Mouse (Mus musculus) adipocyte (in vitro differentiated cells): ENCODE results near the gene Parp4.

Experiments used
- DNase-seq: peaks from one replicate; pipeline ENCODE4 v3.0.0-alpha.2; 2016; ENCODE audit warnings: low spot score

Parp4 gene

DNA sequence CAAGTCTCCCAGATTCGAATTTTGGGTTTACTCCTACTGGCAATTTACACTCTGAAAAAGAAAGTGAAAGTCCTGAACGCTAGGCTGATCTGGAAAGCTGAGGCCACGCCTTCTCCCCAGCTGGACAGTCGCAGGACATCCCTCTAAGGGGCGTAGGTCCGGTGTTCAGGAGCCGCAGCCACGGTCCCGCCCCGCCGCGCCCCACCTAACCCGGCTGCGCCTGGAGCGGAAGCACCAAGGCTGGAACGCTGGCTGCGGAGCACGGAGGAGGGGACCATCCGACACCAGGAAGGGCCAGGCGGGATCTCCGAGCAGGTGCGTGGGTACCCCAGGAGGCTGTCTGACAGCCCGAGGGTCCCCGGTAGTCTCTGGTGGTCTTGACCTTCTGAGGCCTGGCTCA lies at the start of gene Parp4, which contains the start of gene Cenpj:
Parp4 (plus strand) TSS at position 204 of the 400 bp plus-strand sequence.
Cenpj (minus strand) TSS at position 10 of the 400 bp plus-strand sequence.
- DNase-seq: peak; percentile 82

- DNase-seq: no peak
Observed at GRCm38 (mm10) chr14:56530788-56531187, 44.6 kb upstream of the Parp4 start.

DNA sequence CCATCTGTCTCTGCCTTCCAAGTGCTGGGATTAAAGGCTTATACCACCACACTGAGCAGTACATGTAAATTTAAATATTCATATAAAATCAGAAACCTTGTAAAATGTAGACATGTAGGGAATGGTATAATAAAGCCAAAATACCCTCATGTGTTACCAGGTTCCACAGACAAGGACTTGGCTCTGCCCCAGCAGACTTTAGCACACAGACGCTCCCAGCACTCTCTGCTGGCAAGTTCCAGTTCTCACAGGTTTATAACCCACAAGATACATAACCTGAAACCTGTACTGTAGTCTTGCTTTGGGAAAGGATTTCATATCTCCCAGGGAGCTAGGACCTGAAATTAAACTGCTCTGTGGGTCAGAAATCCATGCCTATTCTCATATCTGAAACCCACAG lies 30.5 kb upstream of the Parp4 start:
- DNase-seq: no peak

DNA sequence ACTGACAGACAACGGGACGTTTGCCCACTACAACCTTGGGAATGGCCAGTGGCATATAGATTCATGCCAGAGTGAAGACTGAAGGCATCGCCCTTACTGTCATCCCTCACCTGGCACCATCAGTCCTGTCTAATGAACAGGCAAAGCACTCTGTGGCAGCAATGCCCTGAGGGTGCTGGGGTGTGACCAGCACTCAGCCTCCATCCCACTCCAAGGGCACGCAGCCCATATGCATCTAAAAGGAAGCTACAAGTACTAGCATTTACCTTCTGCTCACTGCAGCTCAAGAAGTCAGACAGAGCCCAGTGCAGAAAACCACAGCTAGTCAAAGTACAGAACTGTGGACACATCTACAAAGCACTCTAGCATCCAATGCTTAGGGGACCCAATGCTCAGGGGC lies 29.9 kb upstream of the Parp4 start:
- DNase-seq: no peak

- DNase-seq: no peak
Observed at GRCm38 (mm10) chr14:56550960-56551359, 24.5 kb upstream of the Parp4 start.

DNA sequence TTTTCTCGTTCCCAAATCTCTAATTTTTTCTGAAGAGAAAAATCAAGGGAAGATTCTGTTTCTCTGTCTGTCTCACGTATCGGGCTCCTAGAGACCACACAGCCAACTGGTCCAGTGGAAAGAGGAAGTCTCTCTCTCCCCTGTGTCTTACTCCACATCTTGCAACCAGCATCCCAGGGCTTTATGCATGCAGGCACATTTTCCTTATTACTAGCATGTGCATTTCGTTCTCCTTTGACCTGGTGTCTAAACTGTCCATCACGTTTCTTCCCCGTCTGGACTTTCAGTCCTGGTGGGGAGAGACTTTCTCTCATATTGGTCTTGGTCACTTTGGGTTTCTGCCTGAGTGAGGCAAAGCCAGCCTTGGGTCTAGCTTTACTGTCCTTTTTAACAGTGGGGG lies 22.5 kb upstream of the Parp4 start:
- no peak for DNase-seq

GRCm38 (mm10) chr14:56553331-56553730 lies 22.1 kb upstream of the Parp4 start:
- DNase-seq: no peak

- DNase-seq: no peak
Observed at GRCm38 (mm10) chr14:56554716-56555115, 20.7 kb upstream of the Parp4 start.

DNA sequence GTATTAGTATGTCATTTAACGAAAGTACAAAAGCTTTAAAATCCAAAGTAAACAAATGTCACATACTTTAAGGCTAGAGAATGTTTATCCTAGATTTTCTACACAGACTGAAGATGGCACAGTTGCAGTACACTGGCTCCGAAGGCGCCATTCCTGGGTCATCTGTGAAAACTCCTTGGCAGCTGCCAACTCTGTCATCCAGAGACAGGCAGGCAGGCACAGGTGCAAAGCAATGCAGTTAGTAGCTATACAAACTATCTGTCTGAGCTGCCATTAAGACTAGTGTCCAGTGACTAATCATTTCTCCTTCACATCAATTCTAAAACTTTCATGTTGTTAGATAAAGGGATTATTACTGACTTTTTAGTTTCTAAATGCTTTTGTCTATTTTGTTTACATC lies 16.3 kb upstream of the Parp4 start:
- no peak for DNase-seq

GRCm38 (mm10) chr14:56567476-56567875 lies 7.9 kb upstream of the Parp4 start:
- DNase-seq: no peak

GRCm38 (mm10) chr14:56569041-56569440 lies 6.4 kb upstream of the Parp4 start:
- DNase-seq: no peak

- DNase-seq: peak; percentile 89
Observed at GRCm38 (mm10) chr14:56571310-56572093, 3.9 kb upstream of the Parp4 start.

DNA sequence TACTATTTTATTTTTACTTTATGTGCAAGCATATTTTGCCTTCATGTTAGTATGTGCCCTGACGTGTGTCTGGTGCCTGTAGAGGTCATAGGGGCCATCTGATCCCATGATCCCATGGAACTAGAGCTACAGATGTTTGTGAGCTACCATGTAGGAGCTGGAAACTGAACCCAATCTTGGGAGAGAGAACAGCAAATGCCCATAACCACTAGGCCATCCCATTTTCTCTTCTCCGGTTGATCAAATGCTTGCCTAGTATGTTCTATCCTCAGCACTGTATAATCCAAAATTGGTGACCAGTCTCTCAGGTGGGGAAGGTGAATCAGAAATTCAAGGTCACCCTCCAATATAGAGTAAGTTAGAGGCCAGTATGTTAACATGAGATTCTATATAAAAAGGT lies 2.9 kb upstream of the Parp4 start:
- no peak for DNase-seq

DNA sequence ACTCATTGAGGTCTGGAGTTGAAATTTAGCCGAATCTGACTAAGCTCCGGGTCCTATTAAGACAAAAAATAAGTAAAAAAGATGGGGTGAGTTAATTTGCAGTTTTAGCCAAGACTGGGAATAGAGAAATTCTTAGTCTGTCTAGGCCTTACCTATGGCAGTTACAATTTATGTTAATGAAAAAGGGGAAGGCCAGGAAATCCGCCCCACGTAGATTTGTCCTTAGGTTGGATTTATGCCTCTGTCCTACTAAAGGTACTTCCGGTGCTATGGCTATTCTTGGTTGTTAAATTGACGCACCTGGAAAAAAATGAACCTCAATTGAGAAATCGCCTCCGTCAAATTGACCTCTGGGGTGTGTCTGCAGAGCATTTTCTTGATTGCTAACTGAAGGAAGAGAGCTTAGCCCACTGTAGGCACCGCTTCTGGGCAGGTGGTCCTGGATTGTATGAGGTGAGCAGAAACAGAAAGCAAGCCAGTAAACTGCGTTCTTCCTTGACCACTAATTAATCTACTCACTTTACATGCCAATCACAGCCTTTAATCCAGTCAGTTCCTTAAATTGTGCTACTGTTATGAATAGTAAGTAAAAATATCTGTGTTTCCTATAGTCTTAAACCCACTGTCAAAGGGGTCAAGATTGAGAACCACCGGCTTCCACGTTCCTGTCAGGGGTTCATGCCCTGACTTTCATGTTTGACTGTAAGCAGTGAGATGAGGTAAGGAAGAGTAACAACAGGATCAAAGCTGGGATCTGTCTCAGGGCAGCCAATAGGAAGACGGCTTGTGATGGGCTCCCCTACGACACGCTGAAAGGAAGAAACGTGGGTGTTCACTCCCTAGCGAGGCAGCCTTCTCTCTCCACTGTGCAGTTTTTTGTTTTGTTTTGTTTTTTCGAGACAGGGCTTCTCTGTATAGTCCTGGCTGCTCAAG lies 816 bp downstream of the Parp4 start:
- DNase-seq: no peak

- no peak for DNase-seq
Observed at GRCm38 (mm10) chr14:56579011-56579410, 3.6 kb downstream of the Parp4 start.

DNA sequence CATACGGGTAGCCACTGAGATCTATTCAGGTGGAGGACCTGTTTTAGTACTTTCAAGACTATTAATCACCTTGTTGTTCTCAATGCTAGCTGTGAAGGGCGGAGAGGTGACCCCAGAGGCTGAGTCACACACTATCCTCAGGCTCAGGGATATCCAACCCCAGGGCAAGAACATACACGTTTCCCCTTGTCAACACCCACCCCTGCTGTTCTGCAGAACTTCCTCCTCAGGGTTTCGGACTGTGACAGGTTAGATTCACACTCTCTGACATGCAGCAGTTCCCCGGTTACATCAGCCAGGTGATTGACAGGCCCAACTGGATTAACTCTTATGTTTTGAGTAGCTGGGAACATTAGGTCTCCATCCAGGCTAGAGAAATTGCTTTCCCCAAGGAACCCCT lies 5.7 kb downstream of the Parp4 start:
- DNase-seq: no peak

GRCm38 (mm10) chr14:56582294-56582693 lies 6.9 kb downstream of the Parp4 start:
- DNase-seq: no peak

DNA sequence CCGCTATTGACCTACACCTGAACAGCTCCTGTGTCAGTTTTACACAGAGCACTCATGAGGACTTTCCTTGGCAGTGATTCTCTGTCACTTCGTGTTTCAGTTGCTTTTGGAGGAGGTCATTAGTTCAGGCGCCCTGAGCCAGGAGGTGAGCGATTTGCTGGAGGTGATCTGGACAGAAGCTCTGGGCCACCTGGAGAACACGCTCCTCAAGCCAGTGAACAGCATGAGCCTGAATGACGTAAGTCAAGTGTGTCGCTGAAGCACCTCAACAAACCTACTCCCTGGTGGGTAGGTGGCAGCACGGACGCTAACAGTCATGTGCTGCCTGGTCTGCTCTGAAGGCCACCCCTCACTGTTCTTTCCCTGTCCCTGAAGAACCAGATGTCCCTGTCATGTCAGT lies 16.8 kb downstream of the Parp4 start:
- no peak for DNase-seq

- DNase-seq: no peak
Observed at GRCm38 (mm10) chr14:56594811-56595210, 19.4 kb downstream of the Parp4 start.

- peak; percentile 13 for DNase-seq
Observed at GRCm38 (mm10) chr14:56598759-56599158, 23.3 kb downstream of the Parp4 start.

DNA sequence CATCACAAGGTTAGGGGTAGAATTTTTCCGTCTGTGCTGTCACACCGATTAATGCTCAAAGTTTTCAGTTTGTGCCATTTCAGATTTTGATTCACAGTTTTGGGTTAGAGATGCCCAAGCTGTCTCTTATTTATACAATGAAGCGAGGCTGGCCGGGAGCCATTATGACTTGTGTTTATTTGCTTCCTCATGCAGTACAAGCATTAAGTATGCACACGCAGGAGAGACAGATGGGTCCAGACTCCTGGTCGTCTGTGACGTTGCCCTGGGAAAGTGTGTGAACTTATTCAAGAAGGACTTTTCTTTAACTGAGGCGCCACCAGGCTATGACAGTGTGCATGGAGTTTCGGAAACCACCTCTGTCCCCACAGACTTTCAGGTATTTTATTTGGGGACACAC lies 26.6 kb downstream of the Parp4 start:
- DNase-seq: no peak

DNA sequence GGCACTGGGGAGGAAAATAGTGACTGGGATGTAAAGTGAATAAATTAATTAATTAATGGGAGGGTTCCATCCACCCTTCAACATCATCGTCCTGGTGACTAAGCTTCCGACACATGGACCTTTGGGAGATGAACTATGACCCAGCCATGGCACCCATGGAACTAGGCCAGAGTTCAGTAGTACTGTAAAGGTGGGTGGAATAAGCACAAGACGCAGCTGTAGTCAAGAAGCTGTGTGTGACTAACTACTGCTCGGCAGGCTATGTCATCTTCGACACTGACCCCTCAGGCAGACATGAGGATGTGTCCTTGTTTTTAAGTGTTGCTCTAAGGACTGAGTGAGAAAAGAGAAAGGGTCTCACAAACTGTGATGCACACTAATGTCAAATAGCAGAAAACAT lies 29.0 kb downstream of the Parp4 start:
- no peak for DNase-seq

DNA sequence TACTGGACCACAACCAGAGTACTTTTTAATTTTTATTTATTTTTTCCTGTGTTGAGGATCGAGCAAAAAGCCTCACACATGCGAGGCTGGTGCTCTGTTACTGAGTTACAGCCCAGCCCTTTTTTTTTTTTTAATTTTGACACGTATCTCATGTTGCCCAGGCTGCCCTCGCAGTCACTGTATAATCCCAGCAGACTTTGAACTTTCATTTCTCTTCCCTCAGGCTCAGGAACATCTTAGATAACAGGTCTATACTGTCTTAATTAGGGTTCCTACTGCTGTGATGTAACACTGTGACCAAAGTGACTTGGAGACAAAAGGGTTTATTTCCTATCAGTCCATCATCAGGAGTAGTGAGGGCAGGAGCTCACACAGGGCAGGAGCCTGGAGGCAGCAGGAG lies 29.7 kb downstream of the Parp4 start:
- DNase-seq: no peak
